Mouse (Mus musculus) mature B cell (primary cell): ENCODE measurements at regions not wholly inside any gene's neighbourhood (a gene's known extent, or its start where the extent isn't known, plus 50 kb on each side); places are given as distances from the start of the nearest gene placed in this dataset.

ENCODE experiments used
- in situ Hi-C: fragments of 300-500 bp; cut with MboI; formaldehyde crosslinking; loops from 2 replicates; pipeline ENCODE4 v1.14.3; 2019

DNA sequence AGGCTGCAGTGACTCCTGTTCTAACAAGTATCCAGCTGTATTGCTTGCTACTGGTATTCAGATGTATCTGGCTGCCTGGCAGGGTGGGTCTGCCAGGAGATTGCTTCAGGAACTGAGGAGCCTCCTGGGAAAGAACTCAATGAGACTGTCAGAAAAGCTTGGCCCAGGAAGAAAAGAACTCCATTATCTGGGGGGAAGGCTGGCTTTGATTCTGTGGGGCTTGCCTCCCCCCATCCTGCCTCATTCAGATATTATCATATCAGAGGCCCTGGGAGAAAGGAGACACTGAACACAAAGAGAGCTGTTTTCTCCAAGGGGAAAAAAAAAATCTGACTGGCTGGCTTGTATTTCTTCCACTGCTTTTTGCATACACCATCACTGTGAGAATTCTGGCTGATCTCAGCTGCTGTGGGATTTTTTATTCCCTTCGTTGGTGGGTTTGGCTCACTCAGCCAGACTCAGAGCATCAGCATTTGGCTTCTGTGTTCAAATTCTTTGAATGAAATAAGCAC is 552.0 kb upstream of the Tbl1xr1 start:
- in situ Hi-C loops = no loop called here

DNA sequence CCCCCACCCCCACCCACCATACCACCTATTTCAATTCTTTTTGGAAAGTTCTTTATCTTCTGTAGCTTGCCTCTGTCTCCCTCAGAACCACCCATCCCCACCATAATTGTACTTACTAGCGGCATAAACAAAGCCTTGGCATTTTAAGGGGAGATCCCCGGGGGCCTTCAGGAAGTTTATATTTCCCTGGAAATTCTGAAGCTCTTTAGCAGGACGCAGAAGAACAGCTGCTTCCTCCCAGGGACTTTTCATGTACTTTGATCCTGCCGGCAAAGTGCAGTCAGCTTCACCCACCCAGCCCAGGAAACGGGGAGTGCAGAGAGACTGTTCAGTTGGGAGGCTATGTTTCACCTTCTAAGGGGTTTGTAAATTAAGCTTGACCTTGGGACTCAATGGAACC is 545.6 kb upstream of the Tbl1xr1 start:
- in situ Hi-C loops = no loop called here

DNA sequence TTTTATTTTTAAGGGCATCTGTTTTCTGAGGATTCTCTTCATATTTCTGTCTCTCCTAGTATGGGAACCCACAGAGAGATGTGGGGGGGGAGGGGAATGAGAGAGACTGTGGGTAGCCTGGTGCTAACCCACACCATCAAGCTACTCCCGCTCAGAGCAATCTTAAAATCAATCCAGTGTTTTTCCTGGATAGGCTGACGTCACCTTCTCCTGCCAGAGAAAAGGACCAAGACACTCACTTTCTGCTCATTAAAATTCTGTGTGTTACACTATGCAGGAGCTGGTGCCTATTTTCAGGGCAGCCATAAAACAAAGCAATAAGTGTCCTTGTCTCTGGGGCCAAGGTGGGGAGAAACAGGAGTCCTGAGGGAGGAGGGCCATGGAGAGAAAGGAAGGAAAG is 537.3 kb upstream of the Tbl1xr1 start:
- in situ Hi-C loops = no loop called here

DNA sequence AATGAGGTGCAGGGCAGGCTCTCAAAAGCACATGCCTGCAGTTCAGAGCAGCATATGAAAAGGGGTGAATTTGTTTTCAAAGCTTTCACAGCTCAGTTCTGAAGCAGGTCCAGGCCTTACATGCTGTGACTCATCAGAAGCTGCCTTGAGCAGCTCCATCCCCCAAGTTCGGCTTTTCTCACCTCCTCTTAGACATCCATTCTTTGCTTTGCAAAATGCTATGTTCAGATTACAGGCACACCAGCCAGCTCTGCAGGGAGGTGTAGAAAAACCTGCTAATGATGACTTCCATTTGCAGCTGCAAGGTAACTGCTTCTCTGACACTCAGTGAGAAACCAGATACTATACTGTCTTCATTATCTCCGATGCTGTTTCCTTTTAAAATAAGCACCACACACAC is 532.0 kb upstream of the Tbl1xr1 start:
- in situ Hi-C loops = no loop called here

DNA sequence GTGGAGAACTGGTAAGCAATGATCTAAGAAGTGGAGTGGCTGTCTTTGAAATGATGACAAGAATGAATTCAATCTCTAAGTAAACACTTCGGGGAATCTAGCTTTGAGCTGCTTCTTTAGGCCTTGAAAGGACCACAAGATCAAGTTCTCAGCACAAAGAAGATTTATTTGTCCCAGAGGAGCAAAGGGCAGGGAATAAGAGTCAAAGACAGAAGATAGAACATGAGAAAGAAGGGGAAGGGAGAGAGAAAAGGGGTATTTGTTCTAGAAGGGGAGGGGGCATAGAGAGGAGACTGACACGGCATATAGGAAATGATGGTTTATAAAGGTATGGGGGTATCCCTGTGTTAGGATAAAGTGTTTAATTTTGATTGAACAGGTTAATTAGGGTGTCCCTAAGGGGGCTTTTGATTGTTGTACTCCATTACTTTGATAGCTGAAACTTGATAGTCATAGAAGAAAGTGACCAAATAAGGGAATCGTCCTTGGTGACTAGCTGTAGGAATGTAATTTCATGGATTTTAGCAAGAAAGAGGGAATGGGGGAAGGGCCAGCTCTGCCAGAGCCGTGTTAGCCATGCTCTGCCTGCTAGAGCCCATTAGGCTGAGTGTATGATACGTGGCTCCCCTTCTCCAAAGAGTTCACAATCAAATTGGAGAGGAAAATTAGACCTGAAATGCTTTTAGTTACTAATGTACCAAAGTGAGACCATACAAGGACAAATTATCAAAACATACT is 531.1 kb upstream of the Tbl1xr1 start:
- in situ Hi-C loops = no loop called here

DNA sequence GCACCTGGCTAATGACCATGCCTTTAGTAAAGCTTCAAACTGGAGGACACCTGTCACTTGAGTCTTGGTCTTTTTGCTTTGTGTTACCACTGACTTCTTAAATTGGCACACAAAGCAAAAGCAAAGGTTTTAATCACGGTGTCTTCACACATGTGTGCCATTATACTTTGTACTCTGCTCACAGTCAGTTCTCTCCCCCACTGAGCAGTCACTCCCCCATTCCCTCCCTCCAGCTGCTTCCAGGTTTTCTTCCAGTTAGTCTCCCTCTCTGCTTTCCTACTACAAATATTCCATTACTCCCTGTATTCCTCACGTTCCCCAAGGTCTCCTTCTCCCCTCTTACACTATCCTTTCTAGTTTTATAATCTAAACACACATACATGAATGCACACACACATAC is 530.0 kb upstream of the Tbl1xr1 start:
- in situ Hi-C loops = no loop called here

DNA sequence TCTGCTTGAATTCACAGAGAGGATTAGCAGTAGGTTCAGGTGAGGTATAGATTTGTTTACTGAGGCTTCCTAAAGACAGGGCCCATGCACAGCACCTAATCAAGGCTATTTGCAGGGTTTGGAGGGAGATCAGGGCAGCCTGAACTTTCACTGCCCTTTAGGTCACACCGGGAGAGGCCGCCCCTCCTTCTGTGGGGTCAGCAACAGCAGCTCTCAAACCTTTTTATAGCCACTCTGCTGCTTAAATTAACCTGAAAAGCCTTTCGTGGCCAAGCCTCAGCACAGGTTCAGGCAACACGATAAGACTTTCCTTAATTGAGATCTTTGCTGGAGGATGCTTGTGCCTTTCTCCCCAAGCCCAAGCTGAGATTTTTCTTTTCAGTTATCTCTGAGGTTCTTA is 526.8 kb upstream of the Tbl1xr1 start:
- in situ Hi-C loops = no loop called here

DNA sequence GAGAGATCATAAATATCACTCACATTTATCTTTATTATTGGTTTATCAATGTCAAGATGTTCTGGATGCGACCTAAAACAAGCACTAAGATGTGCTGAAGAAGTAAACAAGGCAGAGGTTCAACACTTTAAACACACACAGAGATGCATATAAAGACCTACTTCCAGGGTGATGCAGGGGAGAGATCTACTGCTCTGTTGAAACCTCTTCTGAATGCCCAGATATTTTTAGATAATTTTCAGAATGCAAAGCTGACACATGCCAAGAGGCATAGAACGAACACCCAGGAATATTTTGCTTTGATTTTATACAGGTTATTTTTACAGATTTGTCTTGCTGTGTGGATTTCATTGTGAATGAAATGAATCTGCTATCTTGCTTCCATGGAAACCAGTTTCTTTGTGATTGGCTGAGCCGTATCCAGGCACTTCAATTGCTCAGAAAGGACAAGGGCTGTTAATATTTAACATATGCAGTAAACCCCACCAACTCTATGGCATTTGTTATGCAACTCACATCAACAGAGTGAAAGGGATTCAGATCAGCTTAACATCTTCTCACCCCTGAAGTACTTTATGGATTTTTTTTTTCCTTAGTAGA is 523.2 kb upstream of the Tbl1xr1 start:
- in situ Hi-C loops = no loop called here

DNA sequence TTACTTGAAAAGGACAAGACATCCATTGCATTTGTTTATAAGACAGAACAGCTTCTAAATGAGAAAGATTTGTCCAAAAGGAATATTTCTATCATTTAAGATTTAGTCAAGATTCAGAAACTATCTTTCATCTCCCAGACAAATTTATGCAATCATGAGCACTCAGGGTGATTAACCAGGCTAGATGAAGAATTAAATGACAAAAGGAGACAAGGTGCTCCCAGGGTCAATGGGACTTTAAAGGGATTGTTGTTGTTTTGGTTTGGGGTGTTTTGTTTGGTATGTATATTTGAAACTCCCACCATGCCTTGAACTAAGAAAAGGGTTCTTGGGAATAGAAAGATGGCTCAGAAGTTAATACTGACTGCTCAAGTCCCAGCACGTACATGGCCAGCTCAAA is 522.6 kb upstream of the Tbl1xr1 start:
- in situ Hi-C loops = no loop called here

DNA sequence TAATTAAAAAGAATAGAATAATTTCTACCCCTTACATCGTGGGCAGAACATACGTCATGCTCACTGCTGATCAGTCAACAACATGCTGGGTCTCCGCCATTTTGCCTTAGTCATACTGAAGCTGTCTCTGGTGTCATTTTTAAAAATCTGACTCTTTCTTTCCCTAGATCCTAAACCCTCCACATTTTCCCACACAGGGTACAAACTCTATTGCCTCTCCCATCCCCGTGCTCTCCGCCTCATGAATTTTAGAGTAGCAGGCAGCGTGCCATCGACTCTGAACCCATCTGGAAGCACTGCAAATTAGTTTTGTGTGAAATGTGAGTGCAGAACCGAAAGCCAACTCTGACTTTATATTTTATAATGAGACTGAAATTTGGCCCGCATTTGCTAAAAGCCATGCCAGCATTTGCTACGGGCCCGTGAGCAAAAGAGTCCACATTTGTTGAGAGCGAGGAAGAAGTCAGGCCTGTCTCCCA is 518.5 kb upstream of the Tbl1xr1 start:
- in situ Hi-C loops = no loop called here

DNA sequence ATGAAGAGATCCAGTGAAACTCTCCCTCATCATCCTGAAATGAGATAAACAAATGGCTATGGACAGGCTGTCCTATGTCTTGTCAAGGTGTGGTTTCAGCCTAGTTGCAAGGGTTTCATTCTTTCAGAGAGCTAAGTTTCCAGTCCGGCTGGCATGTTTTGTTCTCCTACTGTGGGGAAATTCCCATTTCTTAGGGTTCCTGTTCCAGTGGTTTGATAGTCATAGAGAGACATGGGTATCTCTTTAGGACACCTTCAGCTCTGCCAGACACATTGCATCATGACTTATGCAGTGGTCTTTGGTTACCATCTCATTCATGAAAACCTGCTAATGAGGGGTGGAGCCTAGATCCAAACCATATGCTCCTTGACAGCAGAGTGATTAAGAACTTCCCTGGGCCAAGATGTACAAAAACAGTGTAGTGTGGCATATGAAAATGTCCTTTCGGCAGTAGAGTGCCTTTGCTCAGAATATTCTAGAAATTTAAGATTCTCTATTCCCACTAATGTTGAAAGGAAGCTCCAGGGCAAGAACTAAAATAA is 513.6 kb upstream of the Tbl1xr1 start:
- in situ Hi-C loops = no loop called here

DNA sequence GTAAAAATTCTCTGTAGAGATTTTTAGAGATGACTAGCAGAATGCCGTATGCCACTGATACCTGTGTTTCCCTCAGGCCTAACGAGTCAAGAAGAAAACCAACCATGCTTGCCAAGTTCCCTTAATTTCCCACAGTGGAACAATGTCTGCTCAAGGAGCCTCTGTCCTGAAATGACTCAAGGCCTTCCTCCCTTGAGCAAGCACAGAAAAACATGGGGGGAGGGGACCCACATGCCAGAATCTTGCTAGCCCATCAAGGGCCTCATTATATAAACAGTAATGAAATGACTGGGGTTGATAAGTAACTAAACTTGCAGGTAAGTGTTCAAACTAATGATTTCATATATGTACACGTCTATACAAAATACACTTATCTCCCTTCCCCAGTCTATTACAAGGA is 513.0 kb upstream of the Tbl1xr1 start:
- in situ Hi-C loops = no loop called here

DNA sequence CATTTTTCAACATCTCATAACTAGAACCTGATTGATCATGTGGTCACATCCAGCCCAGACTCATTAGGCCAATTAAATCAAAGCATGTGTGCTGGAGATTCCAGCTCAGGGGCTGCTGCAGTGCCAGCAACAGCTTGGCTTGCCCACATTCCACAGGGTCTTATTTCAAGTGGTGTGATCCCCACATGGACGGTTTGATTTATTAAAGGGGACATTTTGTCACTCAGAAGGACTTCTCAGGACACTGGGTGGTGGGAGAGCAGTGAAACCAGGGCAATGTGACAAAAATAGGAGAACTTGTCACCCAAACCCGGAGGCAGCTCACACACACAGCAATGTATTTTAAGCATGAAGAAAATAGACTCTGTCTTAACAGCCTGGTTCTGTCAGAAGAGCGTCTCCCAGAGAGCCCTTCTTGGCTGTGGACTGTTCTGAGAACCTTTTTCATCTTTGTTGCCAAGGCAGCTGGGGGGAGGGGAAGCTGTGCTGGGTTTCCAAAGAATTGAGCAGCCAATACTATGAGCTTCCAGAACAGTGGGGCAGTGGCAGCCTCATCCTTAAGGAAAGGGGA is 512.2 kb upstream of the Tbl1xr1 start:
- in situ Hi-C loops = no loop called here

DNA sequence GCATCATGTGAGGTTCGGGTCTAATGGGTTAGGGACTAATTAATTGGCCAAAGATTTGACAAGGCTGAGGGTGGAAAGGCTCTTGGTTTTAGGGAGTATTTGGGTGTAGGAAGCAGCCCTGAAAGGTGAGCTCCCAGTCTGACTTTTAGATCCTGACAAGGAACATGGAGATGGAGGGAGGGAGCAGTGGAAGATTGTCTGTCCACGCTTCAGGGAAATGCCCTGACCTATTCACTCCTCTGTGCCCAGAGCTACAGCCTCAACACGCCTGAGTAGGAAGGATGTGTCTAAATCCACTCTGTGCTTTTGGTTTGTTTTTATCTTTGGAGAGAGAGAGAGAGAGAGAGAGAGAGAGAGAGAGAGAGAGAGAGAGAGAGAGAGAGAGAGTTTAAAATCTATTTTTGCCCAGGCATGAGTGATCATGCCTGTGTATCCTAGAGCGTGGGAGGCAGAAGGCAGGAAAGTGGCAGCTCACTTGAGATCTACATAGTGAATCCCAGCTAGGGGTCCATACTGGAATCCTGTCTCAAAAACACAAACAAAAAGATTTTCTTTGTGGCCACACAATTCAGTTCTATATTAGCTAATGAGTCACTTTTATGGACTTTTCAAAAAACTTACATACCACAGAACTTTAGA is 511.5 kb upstream of the Tbl1xr1 start:
- in situ Hi-C loops = no loop called here

DNA sequence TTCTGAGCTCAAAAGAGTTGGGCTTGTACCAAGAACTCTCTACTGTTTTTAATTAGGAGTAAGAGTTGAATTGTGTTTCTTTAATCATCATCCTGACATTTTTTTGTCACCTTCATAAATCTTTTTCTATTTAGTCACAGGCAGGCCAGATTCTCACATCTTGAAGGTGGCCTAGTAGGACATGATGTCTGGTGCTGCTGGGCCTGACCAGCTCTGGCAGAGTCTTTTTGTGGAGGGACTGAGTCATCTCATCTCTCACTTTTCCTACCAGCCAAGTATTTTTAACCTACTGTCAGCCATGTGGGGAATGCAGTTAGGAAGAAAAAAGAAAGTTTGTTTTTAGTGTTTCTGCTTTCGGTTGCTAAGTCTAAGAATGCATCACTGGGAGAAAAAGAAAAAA is 506.7 kb upstream of the Tbl1xr1 start:
- in situ Hi-C loops = no loop called here

DNA sequence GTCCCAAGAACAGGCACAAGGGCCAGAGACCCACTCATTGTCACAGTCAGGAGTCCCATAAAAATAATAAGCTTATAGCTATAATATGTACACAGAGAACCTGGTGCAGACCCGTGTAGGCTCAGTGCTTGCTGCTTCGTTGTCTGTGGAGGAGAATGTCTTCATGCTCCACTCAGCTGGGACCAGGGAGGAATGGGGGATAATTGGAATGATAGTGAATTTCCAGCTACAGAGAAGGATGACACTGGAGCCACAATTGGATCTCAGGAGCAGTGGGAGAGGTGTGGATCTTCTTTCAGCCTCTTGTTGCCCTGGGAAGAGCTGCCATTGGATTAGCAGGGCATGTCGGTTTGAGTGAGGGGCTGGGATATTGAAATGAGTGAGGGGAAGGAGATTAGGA is 497.8 kb upstream of the Tbl1xr1 start:
- in situ Hi-C loops = no loop called here

DNA sequence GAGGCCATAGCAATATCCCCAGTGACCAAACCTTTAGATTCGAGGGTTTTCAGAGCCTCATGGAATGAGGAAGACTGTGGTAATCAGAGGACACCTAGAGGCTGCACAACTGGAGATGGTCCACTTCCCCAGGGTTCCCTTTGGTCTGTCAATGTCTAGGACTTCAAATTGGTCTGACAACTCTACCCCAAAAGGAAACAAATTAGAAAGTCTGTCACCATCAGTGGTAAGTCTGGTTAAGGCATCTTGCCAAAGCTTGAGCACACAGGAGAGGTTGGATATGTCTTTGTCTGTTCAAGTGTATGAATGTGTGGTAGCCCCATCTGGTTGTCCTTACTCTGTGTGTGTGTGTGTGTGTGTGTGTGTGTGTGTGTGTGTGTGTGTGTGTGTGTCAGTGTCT is 494.3 kb upstream of the Tbl1xr1 start:
- in situ Hi-C loops = no loop called here

DNA sequence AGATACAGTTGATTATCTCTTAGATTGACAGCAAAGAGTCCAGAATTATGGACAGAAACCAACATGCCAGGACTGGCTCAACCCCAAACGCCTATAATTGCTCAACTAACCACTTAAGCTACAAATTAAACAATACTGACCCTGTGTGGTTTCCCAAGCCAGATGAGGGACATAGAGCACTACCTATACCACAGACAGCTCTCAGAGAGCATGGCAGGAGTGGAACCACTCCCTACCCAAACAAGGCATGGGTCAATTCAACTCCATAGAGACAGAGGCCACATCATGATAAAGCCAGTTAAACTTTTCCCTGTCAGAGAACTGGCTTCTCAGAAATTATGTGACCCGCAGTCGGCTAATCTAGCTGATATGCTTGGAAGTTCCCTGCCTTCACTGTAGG is 490.7 kb upstream of the Tbl1xr1 start:
- in situ Hi-C loops = no loop called here

DNA sequence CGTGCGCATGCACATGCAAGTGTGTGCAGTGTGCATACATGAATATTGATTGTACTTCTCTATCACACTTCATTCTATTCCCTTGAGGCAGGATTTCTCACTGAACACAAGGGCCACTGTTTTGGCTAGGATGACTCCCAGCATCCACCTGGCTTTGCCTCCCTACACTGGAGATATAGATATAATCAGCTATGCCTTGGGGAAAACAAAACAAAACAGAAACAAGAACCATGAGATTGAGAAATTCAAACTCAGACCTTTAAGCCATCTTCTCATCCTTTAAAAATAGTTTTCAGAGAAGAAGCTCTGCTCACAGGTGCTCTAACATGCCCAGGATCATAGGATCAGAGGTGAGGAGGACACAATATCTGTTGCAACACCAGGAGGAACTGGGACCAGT is 469.6 kb upstream of the Tbl1xr1 start:
- in situ Hi-C loops = no loop called here

DNA sequence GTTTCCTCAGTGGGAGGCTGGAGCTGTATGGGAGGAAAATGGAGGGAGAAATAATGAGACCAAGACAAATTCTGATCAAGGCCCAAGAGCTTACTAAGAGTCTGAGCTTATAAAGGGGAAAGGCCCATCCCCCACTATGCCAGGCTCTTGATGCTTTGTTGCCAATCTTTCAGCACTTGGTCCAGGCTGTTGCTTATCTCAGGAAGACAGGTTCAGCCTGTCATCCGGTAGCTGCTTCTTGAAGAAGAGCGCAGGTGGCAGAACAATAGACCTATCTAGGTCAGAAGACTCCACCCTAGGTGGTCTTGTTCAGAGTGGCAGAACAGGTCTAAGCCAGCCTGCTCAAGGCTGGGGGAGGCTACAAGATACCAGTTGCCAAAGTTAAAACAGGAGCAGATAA is 466.2 kb upstream of the Tbl1xr1 start:
- in situ Hi-C loops = no loop called here

DNA sequence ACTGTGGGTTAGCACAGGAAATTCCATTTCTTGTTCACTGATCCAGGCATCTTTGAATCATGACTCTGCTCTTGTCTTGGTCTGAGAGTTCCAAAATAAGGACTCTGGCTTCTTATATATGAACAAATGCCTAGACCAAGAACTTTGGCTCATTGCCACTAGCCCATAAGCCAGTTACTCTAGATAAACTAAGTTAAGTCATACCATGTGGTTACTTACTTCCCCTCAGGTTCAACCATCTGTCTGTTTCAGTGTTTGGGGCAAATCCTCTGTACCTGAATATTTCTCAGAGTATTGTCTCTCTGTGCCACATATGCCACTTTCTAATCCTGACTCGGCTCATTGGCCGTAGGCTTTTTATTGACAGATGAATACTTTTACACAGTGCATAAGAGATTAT is 454.7 kb upstream of the Tbl1xr1 start:
- in situ Hi-C loops = no loop called here

DNA sequence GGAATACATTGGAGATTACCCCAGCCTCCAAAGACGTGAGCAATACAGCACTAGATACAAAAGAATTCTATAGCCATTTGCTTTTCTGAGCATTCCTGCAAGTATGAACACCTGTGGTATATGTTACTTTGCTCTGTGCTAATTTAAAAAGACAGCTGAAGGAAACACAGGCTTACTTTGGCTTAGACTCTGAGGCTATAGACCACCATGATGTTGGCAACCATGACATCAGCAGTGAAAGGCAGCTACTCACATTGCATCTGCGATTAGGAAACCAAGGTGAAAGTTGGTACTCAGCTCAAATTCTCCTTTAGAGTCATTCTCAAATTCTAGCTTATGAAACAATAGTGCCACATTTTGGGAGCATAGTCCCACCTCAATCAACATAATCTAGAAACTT is 451.4 kb upstream of the Tbl1xr1 start:
- in situ Hi-C loops = no loop called here

DNA sequence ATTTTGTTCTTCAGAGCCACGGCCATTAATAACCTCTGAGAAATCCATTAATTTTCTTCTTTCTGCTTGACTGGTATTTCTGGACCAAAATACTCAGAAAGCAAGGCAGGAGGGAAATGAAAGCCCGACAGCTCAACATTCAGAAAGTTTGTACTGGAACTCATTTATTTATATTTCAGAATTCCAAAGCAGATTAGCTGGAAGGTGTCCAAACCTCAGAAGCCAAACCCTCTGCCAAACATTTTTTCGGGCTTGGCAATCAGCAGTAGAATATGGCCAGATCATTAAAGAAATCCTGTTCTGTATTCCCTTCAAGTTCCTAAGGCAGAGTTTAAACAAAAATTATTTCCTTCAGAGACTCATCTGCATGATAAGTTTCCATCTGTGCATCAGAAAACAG is 450.4 kb upstream of the Tbl1xr1 start:
- in situ Hi-C loops = no loop called here
